Mouse (Mus musculus): ENCODE measurements at regions not wholly inside any gene's neighbourhood (a gene's known extent, or its start where the extent isn't known, plus 50 kb on each side); places are given as distances from the start of the nearest gene placed in this dataset.

DNA sequence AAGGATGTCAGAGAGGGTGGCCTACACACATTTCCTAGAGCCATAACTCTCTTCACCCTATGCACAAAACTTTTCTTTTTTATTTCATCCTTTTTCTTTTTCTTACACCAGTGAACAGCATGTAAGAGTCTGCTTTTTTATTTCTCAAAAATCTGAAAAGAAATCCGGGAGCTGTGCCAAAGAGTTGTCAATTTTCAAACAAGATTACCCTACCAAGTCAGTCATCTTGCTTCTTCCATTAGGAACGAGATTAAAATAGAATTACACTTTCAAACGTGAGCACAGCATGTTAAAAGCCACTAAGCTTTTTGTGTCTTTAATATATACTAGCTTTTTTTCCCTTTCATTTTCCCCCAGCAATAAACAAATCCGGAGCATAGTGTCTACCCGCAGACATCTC lies 232.2 kb upstream of the Smim15 start:
- 31% methylated on average over 5 of the region's 5 CpGs for WGBS
- ATAC-seq (ENCODE audit: borderline replicate concordance, extremely low read depth, low FRiP score, low TSS enrichment) = no peak

DNA sequence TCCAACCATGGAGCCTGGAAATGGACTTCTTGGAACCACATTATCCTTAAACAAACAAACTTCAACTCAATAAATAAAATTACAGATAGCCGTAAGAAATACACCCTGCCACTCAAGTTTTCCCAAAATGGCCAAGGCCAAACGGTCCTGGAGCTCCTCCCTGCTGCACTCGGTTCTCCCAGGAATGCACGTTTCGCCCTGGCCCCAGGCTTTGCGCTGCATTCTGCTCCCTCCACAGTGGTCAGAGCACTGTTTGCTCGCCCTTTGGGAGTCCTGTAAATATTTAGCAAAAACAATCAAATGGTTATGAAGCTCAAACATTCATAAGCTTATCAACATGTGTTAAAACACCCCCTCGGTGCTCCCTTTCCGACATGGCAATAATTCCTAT lies 233.4 kb upstream of the Smim15 start:
- H3K27ac ChIP-seq = no peak overlapping the region
- no peak; the same call in 1 of the 2 replicates for ATAC-seq (ENCODE audit: borderline replicate concordance, extremely low read depth, low FRiP score, low TSS enrichment)
- H3K36me3 ChIP-seq = no peaks in the 10 kb centered on the region
- peaks cover 27% of the 10 kb centered on the region for H3K4me1 ChIP-seq
- H3K4me3 ChIP-seq = no peak overlapping the region
- H3K4me2 ChIP-seq = no peak overlapping the region
- no peak overlapping the region for H3K9ac ChIP-seq
- WGBS = 37% methylated on average over 9 of the region's 9 CpGs
- no peaks in the 10 kb centered on the region for H3K9me3 ChIP-seq
- H3K27me3 ChIP-seq = no peaks in the 10 kb centered on the region

More for the DNA sequence above, 232.2 kb upstream of the Smim15 start:
- H3K27me3 ChIP-seq = no peaks in the 10 kb centered on the region
- H3K4me1 ChIP-seq = peaks cover 27% of the 10 kb centered on the region
- H3K36me3 ChIP-seq = no peaks in the 10 kb centered on the region
- H3K4me3 ChIP-seq = no peak overlapping the region
- H3K4me2 ChIP-seq = no peak overlapping the region
- no peaks in the 10 kb centered on the region for H3K9me3 ChIP-seq
- no peak overlapping the region for H3K9ac ChIP-seq
- no peak overlapping the region for H3K27ac ChIP-seq

DNA sequence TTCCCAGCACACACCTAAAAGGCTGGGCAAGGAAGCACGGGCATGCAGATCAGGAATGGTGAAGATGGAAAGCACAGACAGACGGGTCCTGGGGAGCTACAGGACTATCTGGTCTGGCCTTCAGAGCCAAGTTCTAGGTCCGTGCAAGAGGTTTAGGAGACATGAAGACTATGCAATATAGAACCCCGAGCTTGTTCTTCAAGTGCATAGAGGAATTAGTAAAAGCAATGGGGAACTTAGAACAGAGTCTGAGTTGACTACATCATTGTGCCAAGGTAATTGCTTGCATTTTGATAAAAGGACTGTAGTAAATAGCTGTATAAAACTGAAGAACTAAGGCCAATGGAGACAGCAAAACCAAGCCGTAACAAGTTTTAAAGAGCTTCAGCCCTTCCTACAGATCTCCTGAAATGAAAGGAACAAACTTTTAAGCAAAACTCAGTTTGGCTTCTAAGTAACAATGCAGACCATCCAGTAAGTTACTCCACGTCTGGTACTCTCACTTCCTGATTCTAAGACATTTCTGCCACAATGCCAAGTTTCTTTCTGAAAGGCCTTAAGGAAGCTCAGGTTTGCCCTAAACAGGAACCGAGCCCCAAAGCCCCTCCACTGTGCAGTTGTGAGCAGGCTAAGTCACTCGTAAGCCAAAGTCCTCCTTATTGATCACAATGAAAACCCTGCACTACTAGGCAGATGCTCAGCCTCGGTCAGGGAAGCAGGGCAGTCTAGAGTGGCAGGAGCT lies 234.0 kb upstream of the Smim15 start:
- H3K27ac ChIP-seq = no peak overlapping the region
- no peaks in the 10 kb centered on the region for H3K36me3 ChIP-seq
- no peaks in the 10 kb centered on the region for H3K9me3 ChIP-seq
- no peak overlapping the region for H3K4me3 ChIP-seq
- 64% methylated on average over 9 of the region's 9 CpGs for WGBS
- H3K4me2 ChIP-seq = no peak overlapping the region
- ATAC-seq (ENCODE audit: borderline replicate concordance, extremely low read depth, low FRiP score, low TSS enrichment) = no peak
- H3K27me3 ChIP-seq = no peaks in the 10 kb centered on the region
- H3K9ac ChIP-seq = no peak overlapping the region
- peaks cover 27% of the 10 kb centered on the region for H3K4me1 ChIP-seq

DNA sequence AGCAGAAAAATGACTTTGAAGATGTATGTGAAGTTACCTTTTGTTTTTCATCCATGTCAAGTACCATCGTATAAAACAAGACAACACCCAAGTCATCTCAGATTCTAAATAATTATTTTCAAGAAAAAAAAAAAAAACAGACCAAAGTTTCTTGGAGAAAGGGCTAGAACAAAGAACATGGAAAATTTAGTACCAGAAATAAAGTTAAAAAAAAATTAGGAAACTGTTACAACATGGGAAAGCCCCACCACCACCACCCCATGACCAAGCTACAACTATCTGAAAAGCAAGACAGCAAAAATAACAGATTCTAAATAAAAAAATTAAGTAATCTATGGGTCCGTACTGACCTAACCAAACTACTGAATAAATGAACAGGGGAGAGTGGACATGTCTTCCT lies 235.3 kb upstream of the Smim15 start:
- H3K9me3 ChIP-seq = 0 out of 2 replicates have a peak, but pooled peaks cover 4% of the 10 kb centered on the region
- WGBS = 79% methylated on average over 2 of the region's 2 CpGs
- H3K4me1 ChIP-seq = peaks cover 24% of the 10 kb centered on the region
- H3K4me3 ChIP-seq = no peak overlapping the region
- no peak overlapping the region for H3K27ac ChIP-seq
- H3K36me3 ChIP-seq = no peaks in the 10 kb centered on the region
- no peak overlapping the region for H3K4me2 ChIP-seq
- H3K9ac ChIP-seq = no peak overlapping the region
- no peak for ATAC-seq (ENCODE audit: borderline replicate concordance, extremely low read depth, low FRiP score, low TSS enrichment)
- H3K27me3 ChIP-seq = no peaks in the 10 kb centered on the region

DNA sequence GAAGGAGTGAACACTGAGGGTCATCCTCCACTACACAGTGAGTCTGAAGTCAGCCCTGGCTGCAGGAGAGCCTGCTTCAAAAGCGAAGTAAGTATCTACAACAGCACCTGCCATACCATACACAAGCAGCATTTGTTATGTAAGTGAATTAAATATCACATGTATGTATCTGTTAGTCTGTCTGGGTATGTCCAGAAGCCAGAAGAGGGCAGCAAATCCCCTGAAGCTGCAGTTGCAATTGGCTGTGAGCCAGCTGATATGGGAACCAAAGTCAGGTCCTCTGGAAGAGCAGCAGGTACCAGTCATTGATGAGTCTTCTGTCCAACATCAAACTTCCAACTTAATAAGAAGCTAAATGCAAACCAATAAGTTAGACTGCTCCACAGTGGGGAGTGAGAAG lies 239.8 kb upstream of the Smim15 start:
- no peak overlapping the region for H3K4me3 ChIP-seq
- H3K36me3 ChIP-seq = no peaks in the 10 kb centered on the region
- peaks cover 11% of the 10 kb centered on the region for H3K4me1 ChIP-seq
- H3K4me2 ChIP-seq = no peak overlapping the region
- no peak overlapping the region for H3K9ac ChIP-seq
- H3K27me3 ChIP-seq = no peaks in the 10 kb centered on the region
- no peak for ATAC-seq (ENCODE audit: borderline replicate concordance, extremely low read depth, low FRiP score, low TSS enrichment)
- WGBS = 100% methylated on average over 1 of the region's 1 CpGs
- H3K9me3 ChIP-seq = 0 out of 2 replicates have a peak, but pooled peaks cover 4% of the 10 kb centered on the region
- no peak overlapping the region for H3K27ac ChIP-seq

DNA sequence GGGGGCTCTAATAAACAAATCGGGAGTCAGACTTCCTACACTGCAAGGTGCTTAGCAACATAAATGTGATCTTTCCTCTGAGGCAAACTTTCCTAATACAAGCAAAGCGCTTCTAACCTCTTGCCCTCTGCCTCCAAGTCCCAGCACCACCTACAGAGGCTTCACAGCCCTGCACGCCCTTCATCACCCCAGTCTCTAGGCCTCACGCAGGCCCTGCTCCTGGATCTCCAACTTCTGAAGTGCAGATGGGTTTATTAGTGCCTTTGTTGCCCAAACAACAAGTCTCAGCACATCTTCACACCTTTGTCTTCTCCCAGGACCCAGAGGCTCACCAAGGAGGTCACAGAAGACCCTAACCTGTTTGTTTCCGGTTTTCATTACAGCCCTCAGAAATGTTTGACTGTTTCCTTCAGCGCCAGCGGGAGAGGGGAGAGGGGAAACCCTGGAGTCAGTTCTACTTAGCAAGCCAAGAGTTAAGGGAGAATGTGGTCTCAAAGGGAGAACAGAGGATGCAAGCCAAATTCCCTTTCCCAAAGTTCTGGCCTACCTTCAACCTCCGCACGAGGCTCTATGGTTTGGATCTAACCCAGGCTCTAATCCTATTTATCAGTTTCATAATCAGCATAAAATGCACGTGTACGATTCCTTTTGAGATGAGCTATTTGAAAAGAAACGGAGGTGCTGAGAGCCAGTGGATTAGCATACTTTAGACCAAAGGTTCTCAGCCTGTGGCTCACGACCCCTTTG lies 244.9 kb upstream of the Smim15 start:
- H3K9ac ChIP-seq = no peak overlapping the region
- ATAC-seq (ENCODE audit: borderline replicate concordance, extremely low read depth, low FRiP score, low TSS enrichment) = no peak

DNA sequence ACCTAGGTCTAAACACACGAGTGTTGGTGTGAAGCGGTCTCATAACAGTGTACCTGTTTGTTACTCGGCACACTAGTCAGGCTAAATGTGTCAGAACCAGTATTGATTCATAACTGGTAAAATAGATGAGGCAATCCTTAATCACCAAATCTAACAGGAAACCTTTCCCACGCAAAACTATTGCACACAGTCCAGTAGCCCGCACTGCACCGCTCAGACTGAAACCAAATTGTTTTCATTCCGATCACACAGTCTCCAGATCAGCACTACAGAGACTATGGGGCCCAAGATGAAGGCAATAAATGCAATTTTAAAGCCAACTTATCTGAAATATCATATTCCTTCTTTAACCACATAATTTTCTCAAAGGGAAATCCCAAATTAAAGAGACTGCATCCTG lies 246.1 kb upstream of the Smim15 start:
- no peaks in the 10 kb centered on the region for H3K27me3 ChIP-seq
- no peaks in the 10 kb centered on the region for H3K9me3 ChIP-seq
- no peak overlapping the region for H3K4me3 ChIP-seq
- no peak overlapping the region for H3K4me2 ChIP-seq
- no peak overlapping the region for H3K9ac ChIP-seq
- WGBS = 61% methylated on average over 7 of the region's 7 CpGs
- no peaks in the 10 kb centered on the region for H3K36me3 ChIP-seq
- H3K27ac ChIP-seq = no peak overlapping the region
- H3K4me1 ChIP-seq = peaks cover 34% of the 10 kb centered on the region
- no peak for ATAC-seq (ENCODE audit: borderline replicate concordance, extremely low read depth, low FRiP score, low TSS enrichment)

More for the DNA sequence above, 244.9 kb upstream of the Smim15 start:
- peaks cover 26% of the 10 kb centered on the region for H3K4me1 ChIP-seq
- H3K9me3 ChIP-seq = no peaks in the 10 kb centered on the region
- no peak overlapping the region for H3K4me2 ChIP-seq
- no peak overlapping the region for H3K4me3 ChIP-seq
- 36% methylated on average over 13 of the region's 13 CpGs for WGBS
- no peaks in the 10 kb centered on the region for H3K27me3 ChIP-seq
- H3K27ac ChIP-seq = no peak overlapping the region
- no peaks in the 10 kb centered on the region for H3K36me3 ChIP-seq

DNA sequence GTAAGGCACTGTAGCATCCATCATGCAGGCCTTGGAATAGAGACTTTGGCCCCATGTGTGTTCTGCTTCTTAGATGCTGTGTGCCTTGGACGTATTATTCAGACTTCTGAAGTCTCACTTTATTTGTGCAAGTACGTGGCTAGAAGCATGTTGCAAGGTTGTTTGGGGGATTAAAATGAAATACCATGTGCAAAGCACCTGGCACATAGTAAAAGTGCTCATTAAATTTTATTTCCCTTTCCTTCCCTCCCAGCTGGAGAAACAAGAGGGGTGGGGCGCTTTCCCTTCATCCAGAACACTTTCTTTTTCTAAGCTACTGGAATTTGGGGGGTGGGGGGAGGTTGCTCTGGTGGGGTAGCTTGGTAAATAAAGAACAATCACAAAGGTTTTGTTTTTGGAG lies 248.7 kb upstream of the Smim15 start:
- 83% methylated on average over 3 of the region's 3 CpGs for WGBS
- no peaks in the 10 kb centered on the region for H3K9me3 ChIP-seq
- no peak overlapping the region for H3K4me3 ChIP-seq
- H3K9ac ChIP-seq = no peak overlapping the region
- no peak overlapping the region for H3K27ac ChIP-seq
- H3K27me3 ChIP-seq = no peaks in the 10 kb centered on the region
- H3K4me2 ChIP-seq = no peak overlapping the region
- H3K36me3 ChIP-seq = no peaks in the 10 kb centered on the region
- no peak for ATAC-seq (ENCODE audit: borderline replicate concordance, extremely low read depth, low FRiP score, low TSS enrichment)
- peaks cover 37% of the 10 kb centered on the region for H3K4me1 ChIP-seq

DNA sequence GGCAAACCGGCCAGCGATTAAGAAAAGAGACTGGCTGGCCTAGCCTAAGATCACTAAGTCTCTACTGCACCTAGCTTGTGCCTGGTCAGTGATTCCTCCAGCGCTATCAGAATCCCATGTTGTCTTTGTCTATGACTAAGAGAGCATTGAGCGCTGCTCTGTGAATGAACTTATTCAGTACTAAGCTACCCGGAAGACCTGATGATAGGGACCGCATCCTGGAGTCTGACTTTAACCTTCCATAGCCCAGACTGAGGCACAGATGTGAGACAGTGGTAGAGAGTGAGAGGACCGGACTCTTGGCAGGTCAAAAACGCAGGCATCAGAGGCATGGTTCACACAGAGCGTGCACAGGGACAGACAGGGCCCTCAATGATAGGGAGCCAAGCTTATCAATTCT lies 252.5 kb upstream of the Smim15 start:
- Histone ChIP-seq H3K4me3 (no peak overlapping the region), H3K9ac (no peak overlapping the region), H3K36me3 (no peaks in the 10 kb centered on the region), H3K9me3 (no peaks in the 10 kb centered on the region), H3K4me1 (peaks cover 12% of the 10 kb centered on the region; the same call in 1 of the 2 replicates), H3K4me2 (no peak overlapping the region), H3K27ac (no peak overlapping the region), H3K27me3 (no peaks in the 10 kb centered on the region)
- ATAC-seq (ENCODE audit: borderline replicate concordance, extremely low read depth, low FRiP score, low TSS enrichment) = no peak
- 81% methylated on average over 9 of the region's 9 CpGs for WGBS

DNA sequence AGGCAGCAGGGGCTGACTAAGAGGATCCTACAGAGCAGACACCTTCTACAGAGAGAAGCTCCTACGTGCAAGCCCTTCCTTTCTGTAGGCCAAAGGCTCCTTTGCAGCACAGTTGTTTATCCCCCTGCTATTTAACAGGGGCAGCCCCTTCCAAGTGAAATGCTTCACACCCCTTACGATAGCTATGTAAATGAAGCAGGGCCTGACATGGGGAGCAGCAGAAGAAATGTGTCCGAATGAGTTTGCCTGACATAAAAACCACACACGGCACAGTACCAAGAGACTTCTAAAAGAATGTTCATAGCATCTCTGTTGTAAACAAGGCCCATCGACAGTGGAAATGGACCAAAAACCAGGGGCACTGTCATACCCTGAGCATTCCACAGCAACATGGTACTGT lies 259.3 kb upstream of the Smim15 start:
- Histone ChIP-seq H3K27me3 (no peaks in the 10 kb centered on the region), H3K27ac (no peak overlapping the region), H3K4me3 (no peak overlapping the region), H3K9me3 (no peaks in the 10 kb centered on the region), H3K4me2 (no peak overlapping the region), H3K4me1 (no peaks in the 10 kb centered on the region), H3K9ac (no peak overlapping the region), H3K36me3 (no peaks in the 10 kb centered on the region)
- 57% methylated on average over 5 of the region's 5 CpGs for WGBS
- ATAC-seq (ENCODE audit: borderline replicate concordance, extremely low read depth, low FRiP score, low TSS enrichment) = no peak

DNA sequence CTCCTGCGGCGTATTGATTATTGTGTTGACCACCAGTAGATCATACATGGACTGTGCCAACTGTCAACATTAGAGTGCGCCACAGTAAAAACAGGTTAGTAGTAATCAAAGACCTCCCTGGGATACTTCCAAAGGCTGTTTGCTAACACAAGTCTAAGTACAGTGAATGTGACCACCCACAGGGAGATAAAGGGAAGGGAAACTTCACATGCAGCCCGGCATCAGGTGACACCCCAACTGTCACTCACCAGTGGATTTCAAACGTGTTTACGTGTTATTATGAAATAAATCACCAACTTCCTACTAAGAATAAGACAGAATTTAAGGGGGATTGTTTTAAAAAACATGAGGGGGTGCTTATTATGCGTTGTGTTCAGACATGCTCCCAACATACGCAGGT lies 262.5 kb upstream of the Smim15 start:
- H3K9ac ChIP-seq = no peak overlapping the region
- no peak overlapping the region for H3K4me2 ChIP-seq
- ATAC-seq (ENCODE audit: borderline replicate concordance, extremely low read depth, low FRiP score, low TSS enrichment) = no peak
- no peaks in the 10 kb centered on the region for H3K9me3 ChIP-seq
- no peaks in the 10 kb centered on the region for H3K36me3 ChIP-seq
- 85% methylated on average over 8 of the region's 8 CpGs for WGBS
- no peak overlapping the region for H3K4me3 ChIP-seq
- no peak overlapping the region for H3K27ac ChIP-seq
- H3K27me3 ChIP-seq = no peaks in the 10 kb centered on the region
- H3K4me1 ChIP-seq = no peaks in the 10 kb centered on the region

DNA sequence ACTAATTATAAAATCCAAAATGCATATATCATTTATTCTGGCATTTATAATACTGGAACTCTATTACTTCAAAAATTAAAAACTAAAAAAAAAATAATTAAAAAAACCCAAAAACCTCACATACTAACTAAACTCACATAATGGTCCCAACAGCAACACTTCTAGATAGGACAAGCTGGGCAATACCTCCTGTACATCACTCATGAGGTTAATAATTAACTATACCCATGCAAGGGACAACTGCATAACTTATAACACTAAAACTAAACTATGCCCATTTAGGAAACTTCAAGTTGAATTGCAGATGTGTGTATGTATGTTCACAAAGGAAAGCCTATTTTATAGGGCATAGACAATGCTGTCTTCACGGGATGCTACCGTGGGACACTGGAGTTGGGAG lies 263.0 kb upstream of the Smim15 start:
- WGBS = 95% methylated on average over 2 of the region's 2 CpGs
- ATAC-seq (ENCODE audit: borderline replicate concordance, extremely low read depth, low FRiP score, low TSS enrichment) = no peak
- H3K9ac ChIP-seq = no peak overlapping the region

More for the DNA sequence above, 263.0 kb upstream of the Smim15 start:
- Histone ChIP-seq H3K27me3 (no peaks in the 10 kb centered on the region), H3K4me2 (no peak overlapping the region), H3K9me3 (no peaks in the 10 kb centered on the region), H3K4me3 (no peak overlapping the region), H3K36me3 (no peaks in the 10 kb centered on the region), H3K4me1 (no peaks in the 10 kb centered on the region), H3K27ac (no peak overlapping the region)

Measured in lung, embryonic 15.5 days (tissue).